Mouse (Mus musculus): Measurements from ENCODE around the gene Cenpl.

GRCm38 (mm10) chr1:161037026-161037425 is 33.5 kb upstream of the Cenpl start:
- no peak for TF ChIP-seq CTCF (IDR thresholded peaks at IDR 0.05; ENCODE audit: low read depth, low read length)
- no peak for TF ChIP-seq POLR2A (IDR thresholded peaks at IDR 0.05; ENCODE audit: extremely low read depth, insufficient read depth, low read length)
